Mouse (Mus musculus) lung, adult 2 months (tissue): ENCODE data around the gene Rras.

Experiments
- CTCF ChIP-seq: fragments of 200-500 bp; IDR thresholded peaks from 2 replicates; pipeline ENCODE4 v1.5.1; 2011; ENCODE audit warnings: mild to moderate bottlenecking, low read length, control low read depth; ENCODE audit not compliant: insufficient read depth
- POLR2A ChIP-seq: fragments of 200-500 bp; IDR thresholded peaks from 2 replicates; pipeline ENCODE4 v1.6.1; 2011; ENCODE audit warnings: low read depth, mild to moderate bottlenecking, control low read depth, low read length, borderline replicate concordance; ENCODE audit errors: extremely low read depth

GRCm38 (mm10) chr7:45000539-45001114 is 17.1 kb upstream of the Rras start:
- TF ChIP-seq CTCF = no peak
- no peak for TF ChIP-seq POLR2A
